Mouse (Mus musculus) intestine, postnatal 0 days (tissue): ENCODE measurements around the gene Rgs10. TPM values are rescaled to one million over a fixed set of nuclear protein-coding genes. Genes with fewer than 3 reads are reported as not detected.
"Not testable (repeated sequence)": the region's sequence is repeated elsewhere in the genome, so short reads cannot be mapped to it uniquely, and the experiment has no call there.

Experiments
- ATAC-seq: fragments of 200-750 bp; cut with Nextera tagmentation; 2 replicates; pipeline ENCODE4 v1.8.0; 2017; ENCODE audit warnings: mild to moderate bottlenecking, moderate TSS enrichment, moderate library complexity
- H3K27ac ChIP-seq: fragments of 300-500 bp; sonication (generic); 2 replicates; pipeline ENCODE4 v1.5.1; 2014; ENCODE audit warnings: mild to moderate bottlenecking, low read depth, low read length, moderate library complexity
- H3K27me3 ChIP-seq: fragments of 300-500 bp; sonication (generic); replicated peaks from 2 replicates; pipeline ENCODE4 v1.6.1; 2014; ENCODE audit warnings: low read length, mixed read lengths; ENCODE audit not compliant: control insufficient read depth, insufficient read depth
- H3K36me3 ChIP-seq: fragments of 300-500 bp; sonication (generic); 2 replicates; pipeline ENCODE4 v1.6.1; 2014; ENCODE audit warnings: mild to moderate bottlenecking, moderate library complexity; ENCODE audit not compliant: control insufficient read depth, insufficient read depth
- H3K4me1 ChIP-seq: fragments of 300-500 bp; sonication (generic); replicated peaks from 2 replicates; pipeline ENCODE4 v1.6.1; 2014; ENCODE audit warnings: antibody characterized with exemption, low read length, mixed read lengths; ENCODE audit not compliant: control insufficient read depth, insufficient read depth
- H3K4me2 ChIP-seq: fragments of 300-500 bp; sonication (generic); replicated peaks from 2 replicates; pipeline ENCODE4 v1.6.1; 2014; ENCODE audit warnings: low read depth, mild to moderate bottlenecking, moderate library complexity
- H3K4me3 ChIP-seq: fragments of 300-500 bp; sonication (generic); 2 replicates; pipeline ENCODE4 v1.5.1; 2014; ENCODE audit warnings: low read depth, low read length
- H3K9ac ChIP-seq: fragments of 300-500 bp; sonication (generic); 2 replicates; pipeline ENCODE4 v1.6.1; 2014; ENCODE audit warnings: mild to moderate bottlenecking, low read depth, low read length
- H3K9me3 ChIP-seq: fragments of 300-500 bp; sonication (generic); 2 replicates; pipeline ENCODE4 v1.6.1; 2016; ENCODE audit warnings: mixed run types; ENCODE audit not compliant: control insufficient read depth
- CTCF ChIP-seq: sonication (generic); IDR thresholded peaks from 2 replicates; pipeline ENCODE4 v1.5.1; 2016; ENCODE audit warnings: low read depth, mild to moderate bottlenecking, control low read depth, antibody characterized with exemption, moderate library complexity
- WGBS: fragments of 180-500 bp; shearing (Covaris S2); extraction: QIAGEN DNeasy Blood & Tissue Kit; methylation state at CpG from one replicate; pipeline ENCODE4 v1.1.7; 2014; 5-methylcytosine and 5-hydroxymethylcytosine counted together
- polyA plus RNA-seq: library from polyadenylated mRNA; unstranded; fragments of >200 nt; fragmentation: Nextera tagmentation; extraction: Ambion mirVana; gene quantifications from 2 replicates; pipeline ENCODE4 v1.2.1, GENCODE M21; 2015

Rgs10 gene
- polyA plus RNA-seq, 1 experiment from 2014 or later = 20.9 TPM

DNA sequence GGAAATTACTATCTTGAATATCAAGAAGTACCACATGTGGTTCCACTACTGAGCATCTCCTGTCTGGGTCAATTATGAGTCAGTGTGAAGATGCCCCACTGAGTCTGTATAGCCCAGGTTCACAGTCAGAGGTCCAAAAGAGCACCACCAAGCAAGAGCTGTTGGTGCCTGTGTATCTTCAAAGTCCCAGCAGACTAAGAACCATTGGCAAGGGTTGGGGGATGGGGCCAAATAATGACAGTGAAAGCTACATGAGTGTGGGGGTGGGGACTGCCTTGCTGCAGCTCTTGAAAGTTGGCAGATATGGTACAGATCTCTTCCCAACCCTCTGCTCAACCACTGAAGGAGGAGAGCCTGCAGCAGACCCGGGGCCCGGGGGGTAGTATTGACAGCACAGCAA lies 72.0 kb downstream of the Rgs10 start:
- H3K4me2 ChIP-seq = no peak overlapping the region
- 15% methylated on average over 2 of the region's 2 CpGs for WGBS
- H3K36me3 ChIP-seq = no peaks in the 10 kb centered on the region
- no peak overlapping the region for H3K9ac ChIP-seq
- no peak overlapping the region for H3K27ac ChIP-seq
- H3K9me3 ChIP-seq = no peaks in the 10 kb centered on the region
- H3K4me3 ChIP-seq = no peak overlapping the region
- ATAC-seq = no peak
- H3K4me1 ChIP-seq = no peaks in the 10 kb centered on the region
- no peaks in the 10 kb centered on the region for H3K27me3 ChIP-seq
- no peak for TF ChIP-seq CTCF

- Histone ChIP-seq H3K9me3 (no peaks in the 10 kb centered on the region), H3K27me3 (no peaks in the 10 kb centered on the region), H3K4me2 (no peak overlapping the region), H3K4me3 (no peak overlapping the region), H3K27ac (no peak overlapping the region), H3K36me3 (no peaks in the 10 kb centered on the region), H3K4me1 (no peaks in the 10 kb centered on the region), H3K9ac (no peak overlapping the region)
- ATAC-seq = no peak
- WGBS = 84% methylated on average over 6 of the region's 6 CpGs
- no peak for TF ChIP-seq CTCF
Measured at GRCm38 (mm10) chr7:128345691-128346090, 72.9 kb downstream of the Rgs10 start.

- Histone ChIP-seq H3K27me3 (no peaks in the 10 kb centered on the region), H3K4me3 (no peak overlapping the region), H3K36me3 (no peaks in the 10 kb centered on the region), H3K9ac (no peak overlapping the region), H3K4me2 (no peak overlapping the region), H3K9me3 (no peaks in the 10 kb centered on the region), H3K27ac (no peak overlapping the region), H3K4me1 (no peaks in the 10 kb centered on the region)
- WGBS = 56% methylated on average over 6 of the region's 6 CpGs
- peak; percentile 59 for ATAC-seq
- peak; percentile 100 for TF ChIP-seq CTCF
Measured at GRCm38 (mm10) chr7:128344928-128345653, 73.5 kb downstream of the Rgs10 start.

DNA sequence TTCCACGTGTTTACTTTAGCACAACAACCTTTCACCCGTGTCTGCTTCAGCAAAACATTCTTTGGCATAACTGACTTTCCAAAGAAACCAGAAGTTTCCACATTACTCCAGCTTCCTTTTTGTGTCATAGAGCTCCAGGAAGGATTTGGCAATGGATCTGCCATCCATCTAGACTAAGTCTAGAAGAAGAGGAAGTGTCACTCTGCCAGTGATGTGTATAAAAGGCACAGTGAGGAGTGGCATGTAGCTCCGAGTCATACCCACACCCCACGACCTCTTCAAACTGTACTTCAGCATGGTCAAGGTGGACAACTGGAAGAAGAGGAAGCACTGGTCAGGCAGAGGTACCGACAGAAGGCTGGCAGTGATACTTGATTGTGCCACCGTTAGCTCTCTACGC lies 74.1 kb downstream of the Rgs10 start:
- no peak for ATAC-seq
- WGBS = 82% methylated on average over 7 of the region's 7 CpGs
- no peak for TF ChIP-seq CTCF

GRCm38 (mm10) chr7:128342691-128343090 lies 75.9 kb downstream of the Rgs10 start:
- WGBS = 95% methylated on average over 7 of the region's 10 CpGs
- not testable (repeated sequence) for H3K4me2 ChIP-seq, H3K9me3 ChIP-seq, ATAC-seq, H3K27me3 ChIP-seq, H3K9ac ChIP-seq, H3K36me3 ChIP-seq, H3K27ac ChIP-seq, H3K4me3 ChIP-seq, H3K4me1 ChIP-seq

More for the DNA sequence above, 74.1 kb downstream of the Rgs10 start:
- Histone ChIP-seq H3K27me3 (no peaks in the 10 kb centered on the region), H3K36me3 (no peaks in the 10 kb centered on the region), H3K4me3 (no peak overlapping the region), H3K27ac (no peak overlapping the region), H3K9ac (no peak overlapping the region), H3K9me3 (no peaks in the 10 kb centered on the region), H3K4me2 (no peak overlapping the region), H3K4me1 (no peaks in the 10 kb centered on the region)

GRCm38 (mm10) chr7:128340321-128340720 lies 78.2 kb downstream of the Rgs10 start:
- not testable (repeated sequence) for H3K27ac ChIP-seq, ATAC-seq, H3K4me1 ChIP-seq, H3K4me2 ChIP-seq, H3K9ac ChIP-seq, H3K27me3 ChIP-seq, H3K36me3 ChIP-seq, H3K9me3 ChIP-seq, H3K4me3 ChIP-seq
- 70% methylated on average over 7 of the region's 9 CpGs for WGBS

- H3K4me1 ChIP-seq = no peaks in the 10 kb centered on the region
- TF ChIP-seq CTCF = no peak
- H3K27ac ChIP-seq = no peak overlapping the region
- no peak for ATAC-seq
- no peaks in the 10 kb centered on the region for H3K36me3 ChIP-seq
- no peak overlapping the region for H3K4me3 ChIP-seq
- WGBS = 83% methylated on average over 1 of the region's 1 CpGs
- no peaks in the 10 kb centered on the region for H3K9me3 ChIP-seq
- no peaks in the 10 kb centered on the region for H3K27me3 ChIP-seq
- H3K9ac ChIP-seq = no peak overlapping the region
- no peak overlapping the region for H3K4me2 ChIP-seq
Measured at GRCm38 (mm10) chr7:128332896-128333295, 85.7 kb downstream of the Rgs10 start.
